Mouse (Mus musculus) ovary, postnatal 10 days (tissue): Measurements from ENCODE around the gene Hes5.

Source experiments
- DNase-seq: peaks from one replicate; pipeline ENCODE4 v3.0.0; 2022; ENCODE audit warnings: low spot score

Hes5 gene

DNA sequence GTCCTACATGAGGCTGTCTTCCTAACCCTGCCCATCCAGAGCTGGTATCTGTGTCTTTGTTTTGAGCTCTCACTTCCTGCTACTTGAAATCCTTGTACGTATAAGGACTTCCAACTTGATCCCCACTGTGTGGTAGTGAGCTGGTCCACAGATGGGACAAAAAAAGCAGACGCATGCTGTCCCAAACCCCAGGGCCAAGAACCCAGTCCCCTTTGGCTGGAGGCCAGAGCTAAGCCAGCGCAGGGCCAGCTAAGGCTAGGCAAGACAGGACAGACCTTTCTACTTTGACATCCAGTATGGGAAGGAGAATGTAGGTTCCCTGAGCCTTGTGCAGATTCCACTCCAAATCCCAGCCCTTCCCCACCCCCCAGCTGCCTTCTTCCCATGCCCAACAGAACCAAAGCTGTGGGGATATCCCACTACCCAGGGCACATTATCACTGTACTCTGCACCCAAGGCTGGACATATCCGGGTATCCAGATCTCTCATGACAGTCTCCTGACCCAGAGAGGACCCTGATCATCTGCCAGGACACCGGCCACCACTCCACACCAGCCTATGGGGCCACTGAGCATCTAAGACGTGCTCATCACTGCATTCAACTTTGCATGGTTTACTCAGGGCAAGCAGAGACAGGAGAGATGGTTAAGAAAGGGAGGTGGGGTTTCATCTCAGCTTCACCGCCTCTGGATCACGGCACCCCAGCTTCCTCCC is 50.7 kb downstream of the Hes5 start:
- no peak for DNase-seq
